Mouse (Mus musculus): ENCODE data around the gene Olfr457.
"Not testable (repeated sequence)": the region's sequence is repeated elsewhere in the genome, so short reads cannot be mapped to it uniquely, and the experiment has no call there.

Olfr457 gene

DNA sequence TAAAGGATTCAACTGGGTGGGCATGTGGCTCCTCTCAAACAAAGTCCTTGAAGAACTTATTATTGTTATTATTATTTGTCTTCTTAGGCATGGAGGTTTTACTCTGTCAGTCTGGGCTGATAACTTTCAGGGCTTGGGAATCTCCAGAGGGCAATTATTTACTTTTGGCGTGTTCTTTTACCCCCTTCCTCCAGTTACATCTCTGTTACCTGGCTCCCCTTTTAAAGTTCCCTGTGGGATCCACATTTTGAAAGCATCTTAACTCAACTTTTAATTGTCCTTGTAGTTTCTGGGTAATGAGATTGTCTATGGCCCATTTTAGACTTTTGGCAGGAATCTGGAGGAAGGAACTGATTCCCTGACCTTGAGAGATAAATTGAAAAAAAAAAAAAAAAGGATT lies at the start of gene Olfr457:
TSS of gene Olfr457 (minus strand) at position 101 of the 400 bp plus-strand sequence.
- DNase-seq (ENCODE audit: low read depth, low spot score) = no peak

DNA sequence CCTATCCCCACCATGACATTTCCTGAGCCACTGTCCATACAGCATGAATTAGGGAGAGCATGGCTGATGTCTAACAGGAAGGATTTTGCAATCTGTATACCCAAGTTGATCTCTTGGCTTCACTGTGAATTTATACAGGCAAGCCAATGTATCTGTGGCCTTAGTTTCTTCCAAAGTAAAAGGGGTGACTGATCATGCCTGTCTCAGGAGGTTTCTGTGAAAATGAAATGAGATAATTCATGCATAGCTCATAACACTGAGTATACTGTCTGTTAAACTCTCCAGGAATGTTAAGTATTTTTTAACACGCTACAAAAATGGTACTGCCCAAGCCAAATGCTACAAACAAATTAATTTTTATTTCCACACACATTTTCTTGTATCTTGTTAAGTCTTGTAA lies 37.3 kb upstream of the Olfr457 start:
- no peak for DNase-seq (ENCODE audit: low read depth, low spot score)

DNA sequence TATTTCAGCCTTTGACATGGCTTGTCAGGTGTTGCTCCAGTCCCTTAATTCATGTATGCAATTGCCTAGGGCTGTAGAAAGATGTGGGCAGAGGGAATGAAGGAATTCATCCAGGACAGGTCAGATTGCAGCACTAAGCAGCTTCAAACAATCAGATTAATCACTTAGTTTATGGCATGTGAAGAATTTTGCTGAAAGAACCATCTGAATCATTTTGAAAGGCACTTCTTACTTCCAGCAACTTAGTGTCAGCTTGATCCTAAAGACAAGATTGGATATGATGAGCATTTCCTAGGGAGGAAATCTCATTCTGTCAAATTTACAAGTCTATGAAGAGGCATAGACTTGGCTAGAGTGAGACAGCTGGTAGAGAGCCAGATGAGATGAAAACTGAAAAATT lies 33.2 kb upstream of the Olfr457 start:
- DNase-seq (ENCODE audit: low read depth, low spot score) = no peak

DNA sequence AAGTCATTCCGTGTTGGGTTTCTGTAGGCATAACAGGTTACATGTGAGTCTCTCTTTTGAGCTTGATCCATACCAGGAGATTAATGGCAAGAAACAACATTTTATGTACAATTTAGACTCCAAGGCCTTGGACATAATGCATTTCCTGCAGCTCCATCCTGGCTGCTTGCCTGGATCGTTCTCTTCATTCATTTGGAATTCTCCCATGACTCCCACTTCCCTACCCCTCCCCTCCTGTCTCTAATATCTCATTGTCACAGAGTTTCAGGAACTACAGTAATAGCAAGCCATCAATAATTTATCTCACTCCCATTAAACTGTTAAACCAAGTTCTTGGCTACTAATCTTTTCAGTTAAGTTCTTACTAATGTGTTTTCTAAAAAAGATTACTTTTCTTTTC lies 27.3 kb upstream of the Olfr457 start:
- DNase-seq (ENCODE audit: low read depth, low spot score) = no peak

DNA sequence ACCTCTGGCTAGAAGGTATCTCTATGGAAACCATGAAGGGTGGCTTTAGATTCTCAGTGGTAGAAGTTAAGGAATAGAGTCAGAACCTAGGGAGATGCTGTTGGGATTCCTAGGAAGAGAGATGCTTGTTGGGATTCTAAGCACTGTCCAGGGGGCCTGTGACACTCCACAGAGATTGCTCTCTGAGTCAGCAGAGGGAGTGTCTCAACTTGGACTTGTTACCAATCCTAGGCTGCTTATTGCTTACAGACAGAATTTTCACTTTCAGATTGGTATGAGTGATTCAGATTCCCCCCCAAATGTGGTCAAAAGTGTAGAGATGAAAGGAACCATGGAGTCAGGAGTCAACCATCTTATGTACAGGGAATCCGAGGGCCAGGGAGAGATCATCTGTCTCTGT lies 13.6 kb upstream of the Olfr457 start:
- no peak for DNase-seq (ENCODE audit: low read depth, low spot score)

DNA sequence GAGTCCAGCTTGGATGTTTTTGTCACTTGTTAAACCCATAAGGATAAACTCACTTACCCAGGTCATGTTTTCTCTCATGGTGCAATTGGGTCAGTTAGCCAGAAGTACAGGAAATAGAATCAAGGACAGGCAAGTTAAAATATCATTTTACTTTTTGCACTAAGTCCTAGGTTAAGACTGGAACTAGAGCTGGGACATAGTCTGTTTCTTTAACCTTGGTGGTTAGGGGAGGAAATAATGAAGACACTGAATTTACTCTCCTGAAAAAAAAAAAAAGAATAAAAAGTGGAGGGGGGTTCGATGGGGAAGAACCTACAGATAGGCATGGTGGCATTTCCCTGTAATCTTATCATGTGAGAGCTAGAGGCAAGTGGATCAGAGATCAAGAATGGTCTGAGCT lies 11.0 kb upstream of the Olfr457 start, which contains the start of gene Olfr456:
TSS of gene Olfr456 (minus strand) at position 101 of the 400 bp plus-strand sequence.
- DNase-seq (ENCODE audit: low read depth, low spot score) = no peak

DNA sequence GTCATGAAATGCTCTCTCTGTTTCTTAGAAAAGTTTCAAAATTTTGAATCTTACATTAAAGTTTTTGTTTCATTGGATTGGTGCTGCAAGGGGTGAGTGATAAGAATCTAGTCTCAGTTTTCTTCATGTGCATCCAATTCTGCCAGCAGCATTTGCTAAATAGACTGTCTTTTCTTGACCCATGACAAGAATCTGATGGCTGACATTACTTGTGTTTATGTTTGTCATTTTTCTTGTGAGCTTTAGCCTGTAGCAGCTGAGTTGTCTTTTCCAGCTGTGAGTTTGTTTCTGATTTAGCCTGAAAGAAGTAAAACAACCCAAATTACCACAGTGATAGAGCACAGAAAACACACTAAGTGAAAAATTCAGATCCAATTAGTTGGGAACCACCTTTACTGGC lies 8.5 kb upstream of the Olfr457 start:
- no peak for DNase-seq (ENCODE audit: low read depth, low spot score)

DNA sequence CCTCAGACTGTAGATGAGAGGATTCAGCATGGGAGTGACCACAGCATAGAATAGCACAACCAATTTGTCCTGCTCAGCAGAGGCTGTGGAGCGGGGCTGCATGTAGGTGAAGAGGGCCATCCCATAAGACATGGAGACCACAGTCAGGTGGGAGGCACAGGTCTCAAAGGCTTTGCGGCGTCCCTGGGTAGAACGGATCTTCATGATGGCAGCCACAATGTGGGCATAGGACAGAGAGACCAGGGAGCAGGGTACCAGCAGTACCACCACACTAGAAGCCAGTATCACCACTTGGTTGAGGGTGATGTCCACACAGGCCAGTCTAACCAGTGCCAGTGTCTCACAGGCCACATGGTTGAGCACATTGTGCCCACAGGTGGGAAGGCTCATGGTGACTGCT lies 4.8 kb downstream of the Olfr457 start:
- DNase-seq (ENCODE audit: low read depth, low spot score) = not testable (repeated sequence)

DNA sequence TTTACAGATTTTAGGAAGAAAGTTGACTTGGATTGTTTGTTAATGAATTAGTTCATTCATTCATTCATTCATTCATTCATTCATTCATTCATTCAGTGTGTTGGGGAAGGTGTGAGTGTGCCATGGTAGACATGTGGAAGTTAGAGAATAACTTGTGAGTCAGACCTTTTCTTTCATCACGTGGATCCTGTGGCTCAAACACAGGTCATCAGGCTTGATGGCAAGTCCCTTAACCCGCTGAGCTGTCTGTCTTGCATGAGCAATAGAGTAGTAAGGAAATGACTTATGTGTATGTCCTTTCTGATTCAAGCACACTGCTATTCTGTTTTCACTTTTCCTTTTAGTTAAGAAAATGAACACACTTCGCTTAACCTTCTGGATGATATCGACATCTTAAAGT lies 5.6 kb downstream of the Olfr457 start:
- no peak for DNase-seq (ENCODE audit: low read depth, low spot score)

DNA sequence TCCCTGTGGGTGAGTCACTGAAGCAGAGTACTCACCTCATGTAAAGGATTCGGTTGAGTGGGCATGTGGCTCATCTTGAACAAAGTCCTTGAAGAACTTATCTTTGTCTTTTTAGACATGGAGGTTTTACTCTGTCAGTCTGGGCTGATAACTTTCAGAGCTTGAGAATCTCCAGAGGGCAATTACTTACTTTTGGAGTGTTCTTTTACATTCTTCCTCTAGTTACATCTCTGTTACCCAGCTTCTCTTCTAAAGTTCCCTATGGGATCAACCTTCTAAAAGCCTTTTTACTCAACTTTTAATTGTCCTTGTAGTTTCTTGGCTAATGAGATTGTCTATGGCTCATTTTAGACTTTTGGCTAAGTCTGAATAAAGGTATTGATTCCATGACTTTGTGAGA lies 11.0 kb downstream of the Olfr457 start, which contains the start of gene Olfr458:
TSS of gene Olfr458 (minus strand) at position 101 of the 400 bp plus-strand sequence.
- no peak for DNase-seq (ENCODE audit: low read depth, low spot score)

DNA sequence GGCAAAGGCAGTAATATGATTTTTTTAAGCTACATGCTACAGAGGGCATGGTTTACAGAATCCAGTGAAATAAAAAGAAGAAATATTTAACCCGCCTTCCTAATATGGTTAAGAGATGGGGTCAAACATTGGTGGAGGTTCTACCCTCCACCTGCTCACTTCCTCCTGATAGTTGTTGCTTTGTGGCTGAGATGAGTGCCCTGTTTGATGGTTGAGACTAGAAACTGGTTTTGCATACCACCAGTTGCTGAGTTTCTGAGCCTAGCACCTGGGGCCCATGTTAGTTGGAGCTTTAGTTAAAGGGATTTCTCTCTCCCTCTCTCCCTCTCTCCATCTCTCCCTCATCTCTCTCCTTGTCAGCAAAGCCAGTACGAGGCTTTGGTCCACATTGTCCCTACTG lies 28.8 kb downstream of the Olfr457 start:
- DNase-seq (ENCODE audit: low read depth, low spot score) = no peak

DNA sequence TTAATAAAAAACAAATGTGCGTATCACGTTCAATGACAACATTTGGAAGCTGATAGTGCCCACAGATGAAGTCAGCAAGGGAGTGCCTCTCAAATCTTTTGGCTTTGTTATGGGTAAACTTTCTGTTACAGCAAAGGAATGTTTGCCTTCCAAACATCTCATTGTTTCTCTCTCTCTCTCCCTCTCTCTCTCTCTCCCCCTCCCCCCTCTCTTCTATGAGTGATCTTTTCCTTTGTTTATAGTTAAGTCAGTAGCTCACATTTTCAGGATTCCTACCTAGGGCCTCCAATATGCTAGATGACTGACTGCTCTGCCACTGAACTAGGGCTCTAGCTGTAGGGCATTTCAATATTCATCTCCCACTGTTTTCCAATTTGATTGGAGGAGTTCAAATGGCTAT lies 31.6 kb downstream of the Olfr457 start:
- peak; percentile 60 for DNase-seq (ENCODE audit: low read depth, low spot score)

DNA sequence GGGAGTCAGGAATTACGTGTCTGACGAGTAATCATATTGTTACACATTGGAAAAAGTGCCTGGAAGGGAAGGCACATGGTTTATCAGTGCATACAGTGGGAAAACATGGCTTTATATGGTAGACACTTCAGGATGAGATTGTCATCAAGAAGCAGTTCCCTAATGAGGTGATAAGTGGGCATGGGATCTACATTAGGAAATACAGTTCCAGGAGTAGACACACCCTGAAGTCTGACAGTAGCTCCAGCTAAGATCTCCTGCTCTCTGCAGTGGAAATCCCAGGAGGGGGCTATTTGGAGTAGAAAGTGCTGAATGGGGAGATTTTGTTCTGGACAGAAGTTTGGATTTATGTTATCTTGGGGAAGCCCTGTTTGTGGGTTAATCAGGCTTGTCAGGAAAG lies 34.7 kb downstream of the Olfr457 start:
- no peak for DNase-seq (ENCODE audit: low read depth, low spot score)

DNA sequence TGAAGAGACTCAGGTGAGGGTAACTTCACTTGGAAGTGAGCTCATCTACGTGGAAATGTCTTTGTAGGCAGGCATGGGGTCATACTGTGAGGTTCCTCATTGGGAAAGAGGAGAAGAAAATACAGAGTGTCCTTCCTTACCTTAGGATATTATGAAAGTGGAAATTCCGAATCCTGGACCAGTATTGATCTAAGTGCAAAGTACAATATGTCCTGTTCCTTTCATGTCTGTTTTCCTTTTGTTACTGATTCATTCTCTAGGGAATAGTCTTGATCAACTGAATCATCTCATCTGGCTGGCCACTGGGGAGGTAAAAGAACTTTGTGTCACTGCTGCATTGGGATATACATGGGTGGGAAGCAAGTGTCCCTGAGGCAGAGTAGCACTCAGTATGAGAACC lies 40.6 kb downstream of the Olfr457 start:
- DNase-seq (ENCODE audit: low read depth, low spot score) = no peak

DNA sequence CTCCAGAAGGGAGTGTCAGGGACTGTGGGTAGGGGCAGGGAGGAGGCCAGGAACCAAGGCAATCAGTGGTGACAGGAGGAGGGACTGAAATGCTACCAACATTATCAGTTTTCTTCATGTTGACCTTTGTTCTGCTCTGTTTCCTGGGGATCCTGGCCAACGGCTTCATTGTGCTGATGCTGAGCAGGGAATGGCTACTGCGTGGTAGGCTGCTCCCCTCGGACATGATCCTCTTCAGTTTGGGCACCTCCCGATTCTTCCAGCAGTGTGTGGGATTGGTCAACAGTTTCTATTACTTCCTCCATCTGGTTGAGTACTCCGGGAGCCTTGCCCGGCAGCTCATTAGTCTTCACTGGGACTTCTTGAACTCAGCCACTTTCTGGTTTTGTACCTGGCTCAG lies 41.7 kb downstream of the Olfr457 start, which contains the start of gene Tas2r126:
TSS of gene Tas2r126 (plus strand) at position 90 of the 400 bp plus-strand sequence.
- no peak for DNase-seq (ENCODE audit: low read depth, low spot score)

DNA sequence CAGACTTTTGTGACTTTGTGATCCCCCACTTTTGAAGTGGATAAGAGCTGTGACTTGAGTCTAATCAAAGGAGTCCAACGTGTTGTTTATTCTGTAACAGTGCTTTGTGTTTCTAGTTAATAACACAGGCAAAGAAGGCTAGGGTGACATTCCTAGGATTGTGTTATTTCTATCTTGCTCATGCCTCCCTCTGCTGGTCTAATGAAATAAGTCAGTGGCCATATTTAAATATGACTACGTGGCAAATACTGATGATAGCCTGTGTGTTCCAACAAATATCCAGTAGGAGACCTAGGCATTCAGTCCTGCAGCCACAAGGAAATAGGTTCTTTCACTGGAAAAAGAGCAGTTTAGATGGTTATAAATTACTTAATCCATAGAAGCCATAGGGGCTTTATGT lies 42.6 kb downstream of the Olfr457 start:
- no peak for DNase-seq (ENCODE audit: low read depth, low spot score)

DNA sequence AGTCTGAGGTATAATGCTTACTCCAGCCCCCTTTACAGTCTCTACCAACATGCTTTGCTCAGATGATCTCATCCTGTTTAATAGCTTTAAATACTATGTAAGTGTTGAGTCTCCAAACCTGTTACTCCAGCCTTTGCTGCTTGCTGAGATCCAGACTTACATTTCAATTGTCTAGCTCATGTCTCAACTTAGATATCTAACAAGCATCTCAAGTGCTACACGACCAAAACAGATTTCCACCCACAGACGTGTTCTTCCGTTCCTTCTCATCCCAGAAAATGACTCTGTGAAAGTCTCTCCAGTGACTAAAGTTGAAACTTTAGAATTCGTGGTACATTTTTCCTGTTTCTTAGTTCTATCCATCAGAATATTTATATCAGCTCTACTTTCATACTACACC lies 49.8 kb downstream of the Olfr457 start:
- no peak for DNase-seq (ENCODE audit: low read depth, low spot score)

DNA sequence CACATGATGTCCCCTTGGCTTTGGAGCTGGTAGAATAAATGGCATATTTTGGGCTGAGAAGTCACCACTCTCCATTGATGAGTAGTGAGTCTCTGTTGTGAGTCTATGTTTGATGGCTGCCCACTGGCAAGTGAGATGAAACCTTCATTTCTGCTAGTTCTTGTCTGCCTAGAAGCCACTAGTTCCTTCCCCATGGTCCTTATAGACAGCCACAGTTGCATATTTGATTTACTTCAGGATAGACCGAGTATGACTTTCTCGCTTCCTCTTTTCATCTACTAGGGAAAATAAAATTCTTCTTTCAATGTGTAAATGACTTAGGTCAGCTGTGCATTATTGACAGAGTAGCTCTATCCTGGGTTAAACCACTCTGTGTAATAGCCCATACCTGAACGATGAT lies 51.7 kb downstream of the Olfr457 start:
- DNase-seq (ENCODE audit: low read depth, low spot score) = no peak

DNA sequence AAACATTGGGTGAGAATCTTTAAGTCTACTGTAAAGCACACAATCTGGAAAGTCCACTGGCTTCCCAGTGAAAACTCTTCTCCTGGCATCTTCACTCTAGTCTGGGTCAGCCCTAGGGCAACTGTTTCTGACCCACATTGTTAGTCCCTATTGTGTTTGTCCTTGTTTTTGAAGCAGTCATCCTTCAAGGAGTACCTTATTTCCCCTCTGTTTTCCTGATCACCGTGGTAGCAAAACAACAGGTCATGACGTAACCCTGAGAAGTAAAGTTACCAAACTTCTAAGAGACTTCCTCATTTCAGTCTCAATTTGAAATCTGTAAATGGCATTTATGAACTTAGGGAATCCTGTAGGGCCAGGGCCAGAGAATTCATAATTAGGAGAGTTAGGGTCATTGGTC lies 54.7 kb downstream of the Olfr457 start:
- no peak for DNase-seq (ENCODE audit: low read depth, low spot score)

DNA sequence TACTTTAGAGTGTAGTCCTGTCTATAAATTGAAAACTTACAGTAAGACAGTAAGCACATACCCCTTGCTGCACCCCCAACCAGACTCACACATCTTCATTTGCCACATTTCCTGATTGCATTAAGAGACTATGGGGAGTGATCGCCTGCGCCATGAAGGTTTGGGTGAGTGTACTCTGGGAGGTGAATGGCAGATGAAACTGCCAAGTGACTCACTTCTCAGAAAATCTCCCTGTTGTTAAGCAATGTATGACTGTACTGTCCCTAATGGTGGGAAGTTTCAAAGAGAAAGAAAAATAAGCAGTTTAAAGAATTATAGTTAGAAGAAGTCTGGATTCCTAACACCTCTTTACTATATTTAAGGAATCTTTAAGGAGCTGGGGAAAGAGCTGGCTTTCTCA lies 56.7 kb downstream of the Olfr457 start:
- no peak for DNase-seq (ENCODE audit: low read depth, low spot score)
